Mouse (Mus musculus): Measurements from ENCODE around the gene Ddias. TPM values are rescaled to one million over a fixed set of nuclear protein-coding genes. Genes with fewer than 3 reads are reported as not detected.

Gene Ddias
- total RNA-seq, 2 experiments from 2014 or later: 0.24 TPM; not detected in 1

GRCm38 (mm10) chr7:92848246-92848645 is 25.8 kb downstream of the Ddias start:
- DNase-seq: no peak

- DNase-seq: no peak
Measured at GRCm38 (mm10) chr7:92842254-92842653, 31.8 kb downstream of the Ddias start.

GRCm38 (mm10) chr7:92837907-92838306 is 36.1 kb downstream of the Ddias start:
- no peak for DNase-seq

GRCm38 (mm10) chr7:92837226-92837625 is 36.8 kb downstream of the Ddias start:
- no peak for DNase-seq

GRCm38 (mm10) chr7:92836447-92836846 is 37.6 kb downstream of the Ddias start:
- no peak for DNase-seq

DNA sequence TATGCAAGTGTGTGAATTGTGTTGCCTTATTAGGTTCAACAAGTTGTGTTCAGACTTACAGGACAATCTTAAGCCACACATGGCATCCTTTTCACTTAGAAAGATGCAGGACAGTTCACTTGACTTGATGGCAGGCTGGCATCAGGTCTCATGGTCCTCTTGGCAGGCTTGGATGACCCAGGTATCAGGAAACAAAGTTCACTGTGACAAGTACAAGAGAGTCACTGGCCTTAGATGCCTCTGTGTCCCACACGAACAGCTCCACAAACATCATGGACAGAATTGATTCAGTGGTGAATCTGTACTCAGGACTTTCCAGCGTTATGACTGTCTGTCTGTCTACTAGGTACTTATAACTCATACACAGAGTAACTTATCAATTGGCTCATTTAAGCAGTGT is 39.7 kb downstream of the Ddias start:
- DNase-seq: no peak

- DNase-seq: no peak
Measured at GRCm38 (mm10) chr7:92832395-92832794, 41.7 kb downstream of the Ddias start.

DNA sequence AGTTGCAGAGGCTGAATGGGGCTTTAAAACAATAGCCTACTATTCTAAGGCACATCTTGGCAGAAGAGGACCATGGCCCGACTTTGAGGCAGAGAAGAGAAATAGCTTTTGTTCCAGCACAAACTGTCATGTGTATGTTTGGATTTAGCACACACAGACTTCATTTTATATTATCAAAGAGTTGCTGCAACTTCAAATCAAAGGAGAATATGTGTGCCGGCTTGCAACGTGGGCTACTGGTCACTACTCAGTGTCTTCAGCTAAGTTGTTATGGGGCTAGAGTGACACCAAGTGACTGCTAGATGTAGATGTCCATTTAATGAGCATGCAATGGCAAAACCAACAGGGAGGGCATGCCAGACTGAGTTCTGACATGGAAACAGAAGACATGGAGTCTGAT is 46.1 kb downstream of the Ddias start:
- no peak for DNase-seq

GRCm38 (mm10) chr7:92826248-92826647 is 47.8 kb downstream of the Ddias start:
- DNase-seq: no peak

DNA sequence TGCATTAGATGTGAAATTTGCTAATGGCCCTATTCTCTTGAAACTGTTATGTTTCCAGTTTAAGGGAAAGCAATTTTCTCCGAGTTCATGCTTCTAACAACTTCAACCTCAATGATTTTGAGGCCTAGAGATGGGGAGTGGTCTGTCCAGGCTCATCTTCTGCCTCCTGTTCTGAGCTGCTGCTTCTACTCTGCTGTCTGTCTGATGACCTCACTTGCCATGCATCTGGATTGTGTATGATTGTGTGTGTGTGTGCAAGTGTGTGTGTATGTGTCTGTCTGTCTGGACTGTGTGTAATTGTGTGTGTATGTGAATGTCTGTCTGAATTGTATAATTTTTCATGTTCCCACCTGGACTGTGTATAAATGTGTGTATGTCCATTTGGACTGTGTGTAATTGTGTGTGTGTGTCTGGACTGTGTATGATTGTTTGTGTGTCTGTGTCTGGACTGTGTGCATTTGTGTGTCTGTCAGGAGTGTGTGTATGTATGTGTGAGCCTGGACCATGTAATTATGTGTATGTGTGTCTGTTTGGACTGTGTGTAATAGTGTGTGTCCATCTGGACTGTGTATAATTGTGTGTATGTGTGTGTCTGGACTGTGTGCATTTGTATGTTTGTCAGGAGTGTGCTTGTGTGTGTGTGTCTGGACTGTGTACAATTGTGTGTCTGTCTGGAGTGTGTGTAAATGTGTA is 51.5 kb downstream of the Ddias start:
- no peak for DNase-seq

GRCm38 (mm10) chr7:92821871-92822270 is 52.2 kb downstream of the Ddias start:
- DNase-seq: no peak

- no peak for DNase-seq
Measured at GRCm38 (mm10) chr7:92820941-92821465, 53.0 kb downstream of the Ddias start.

- no peak for DNase-seq
Measured at GRCm38 (mm10) chr7:92820410-92820809, 53.6 kb downstream of the Ddias start.

GRCm38 (mm10) chr7:92819656-92820055 is 54.4 kb downstream of the Ddias start:
- DNase-seq: no peak

GRCm38 (mm10) chr7:92817886-92818285 is 56.2 kb downstream of the Ddias start:
- DNase-seq: no peak

DNA sequence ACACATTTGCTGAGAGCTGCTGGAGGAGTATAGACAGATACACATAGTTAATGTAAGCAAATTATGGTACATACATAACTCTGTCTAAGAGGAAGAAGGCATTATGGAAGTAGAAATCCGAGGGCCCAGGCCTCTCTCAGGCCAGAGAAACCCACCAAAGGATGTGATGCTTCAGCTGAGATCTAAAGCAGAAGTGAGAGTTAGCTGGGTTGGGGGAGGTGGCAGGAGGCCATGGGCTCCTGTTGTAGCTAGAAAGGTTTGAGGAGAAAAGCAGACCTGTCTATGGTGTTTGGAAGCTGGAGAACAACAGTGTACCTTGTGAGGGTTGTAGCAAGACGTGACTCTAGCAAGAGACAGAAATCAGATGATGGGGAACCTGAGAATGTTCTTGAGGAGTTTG is 56.8 kb downstream of the Ddias start:
- DNase-seq: no peak

GRCm38 (mm10) chr7:92811667-92812279 is 62.3 kb downstream of the Ddias start:
- no peak for DNase-seq

Other genes with a start within 250 kb of the Ddias start
- gene Ankrd42, start 237.1 kb downstream of the Ddias start, total RNA-seq (2021): under 1 TPM; 0.62 to 0.69 TPM
- 10 to 100 TPM; 17.9 to 19.9 TPM for gene Pcf11, start 204.3 kb downstream of the Ddias start, total RNA-seq (2021)
- gene Rab30, start 132.6 kb downstream of the Ddias start, total RNA-seq (2021): 10 to 100 TPM in 1 of 2 experiments, 1 to 10 TPM in 1; 6.7 to 12.7 TPM
- gene Prcp, start 223 bp upstream of the Ddias start, total RNA-seq (2021): 1 to 10 TPM; 3.7 to 6.6 TPM
- 1 to 10 TPM; 1.5 to 1.6 TPM for gene Fam181b, start 205.6 kb upstream of the Ddias start, total RNA-seq (2021)